Mouse (Mus musculus) midbrain, embryonic 16.5 days (tissue): Measurements from ENCODE around the gene Tent4a. TPM values are rescaled to one million over a fixed set of nuclear protein-coding genes. Genes with fewer than 3 reads are reported as not detected.

Experiments used
- ATAC-seq: fragments of 200-750 bp; cut with Nextera tagmentation; 2 replicates; pipeline ENCODE4 v1.8.0; 2017; ENCODE audit warnings: moderate TSS enrichment
- H3K27ac ChIP-seq: fragments of 300-500 bp; sonication (generic); 2 replicates; pipeline ENCODE4 v1.5.1; 2014; ENCODE audit warnings: mild to moderate bottlenecking, low read length, mixed read lengths
- H3K27me3 ChIP-seq: fragments of 300-500 bp; sonication (generic); 2 replicates; pipeline ENCODE4 v1.6.1; 2014; ENCODE audit warnings: low read depth, low read length, mixed read lengths; ENCODE audit not compliant: control insufficient read depth, insufficient read depth
- H3K36me3 ChIP-seq: fragments of 300-500 bp; sonication (generic); 2 replicates; pipeline ENCODE4 v1.6.1; 2014; ENCODE audit warnings: mild to moderate bottlenecking, low read length, moderate library complexity, mixed read lengths; ENCODE audit not compliant: control insufficient read depth, insufficient read depth
- H3K4me1 ChIP-seq: fragments of 300-500 bp; sonication (generic); 2 replicates; pipeline ENCODE4 v1.6.1; 2014; ENCODE audit warnings: mild to moderate bottlenecking, low read length, mixed read lengths; ENCODE audit not compliant: control insufficient read depth, insufficient read depth
- H3K4me2 ChIP-seq: fragments of 300-500 bp; sonication (generic); 2 replicates; pipeline ENCODE4 v1.6.1; 2014; ENCODE audit warnings: mild to moderate bottlenecking, low read length, mixed read lengths
- H3K4me3 ChIP-seq: fragments of 300-500 bp; sonication (generic); 2 replicates; pipeline ENCODE4 v1.5.1; 2014; ENCODE audit warnings: low read depth, mild to moderate bottlenecking, low read length, moderate library complexity, mixed read lengths
- H3K9ac ChIP-seq: fragments of 300-500 bp; sonication (generic); 2 replicates; pipeline ENCODE4 v1.6.1; 2014; ENCODE audit warnings: low read depth, low read length, mixed read lengths
- H3K9me3 ChIP-seq: fragments of 300-500 bp; sonication (generic); replicated peaks from 2 replicates; pipeline ENCODE4 v1.6.1; 2014; ENCODE audit warnings: mild to moderate bottlenecking, low read length, mixed read lengths; ENCODE audit not compliant: control insufficient read depth, poor library complexity, severe bottlenecking
- WGBS: fragments of 180-500 bp; shearing (Covaris S2); extraction: QIAGEN DNeasy Blood & Tissue Kit; methylation state at CpG from one replicate; pipeline ENCODE4 v1.1.7; 2014; 5-methylcytosine and 5-hydroxymethylcytosine counted together
- polyA plus RNA-seq: library from polyadenylated mRNA; unstranded; fragments of >200 nt; fragmentation: Nextera tagmentation; extraction: Ambion mirVana; gene quantifications from 2 replicates; pipeline ENCODE4 v1.2.1, GENCODE M21; 2015

The Tent4a gene
- polyA plus RNA-seq, 1 experiment from 2014 or later = 5.4 TPM

GRCm38 (mm10) chr13:69515091-69515490 is 19.3 kb downstream of the Tent4a start:
- WGBS = 80% methylated on average over 3 of the region's 3 CpGs
- ATAC-seq = no peak
- Histone ChIP-seq H3K4me2 (no peak overlapping the region), H3K4me1 (peaks cover 10% of the 10 kb centered on the region; the same call in 1 of the 2 replicates), H3K36me3 (peaks cover 7% of the 10 kb centered on the region; the same call in 1 of the 2 replicates), H3K4me3 (no peak overlapping the region), H3K9ac (no peak overlapping the region), H3K27ac (no peak overlapping the region), H3K9me3 (no peaks in the 10 kb centered on the region), H3K27me3 (no peaks in the 10 kb centered on the region)

- Histone ChIP-seq H3K4me2 (no peak overlapping the region), H3K4me1 (peaks cover 3% of the 10 kb centered on the region; the same call in 1 of the 2 replicates), H3K36me3 (peaks cover 14% of the 10 kb centered on the region), H3K4me3 (no peak overlapping the region), H3K9me3 (no peaks in the 10 kb centered on the region), H3K27ac (no peak overlapping the region), H3K9ac (no peak overlapping the region), H3K27me3 (no peaks in the 10 kb centered on the region)
- ATAC-seq = peak; percentile 62
- 61% methylated on average over 9 of the region's 9 CpGs for WGBS
Measured at GRCm38 (mm10) chr13:69509391-69510244, 24.8 kb downstream of the Tent4a start.

GRCm38 (mm10) chr13:69507666-69508065 is 26.8 kb downstream of the Tent4a start:
- Histone ChIP-seq H3K27me3 (no peaks in the 10 kb centered on the region), H3K9me3 (no peaks in the 10 kb centered on the region), H3K9ac (no peak overlapping the region), H3K4me3 (no peak overlapping the region), H3K36me3 (peaks cover 26% of the 10 kb centered on the region), H3K27ac (no peak overlapping the region), H3K4me2 (no peak overlapping the region), H3K4me1 (peaks cover 3% of the 10 kb centered on the region; the same call in 1 of the 2 replicates)
- no peak for ATAC-seq
- WGBS = 96% methylated on average over 3 of the region's 3 CpGs

- H3K27me3 ChIP-seq = no peaks in the 10 kb centered on the region
- no peak overlapping the region for H3K27ac ChIP-seq
- no peaks in the 10 kb centered on the region for H3K9me3 ChIP-seq
- no peak overlapping the region for H3K4me2 ChIP-seq
- 90% methylated on average over 12 of the region's 12 CpGs for WGBS
- no peak for ATAC-seq
- H3K4me1 ChIP-seq = peaks cover 3% of the 10 kb centered on the region; the same call in 1 of the 2 replicates
- H3K9ac ChIP-seq = no peak overlapping the region
- peaks cover 29% of the 10 kb centered on the region for H3K36me3 ChIP-seq
- H3K4me3 ChIP-seq = no peak overlapping the region
Measured at GRCm38 (mm10) chr13:69506341-69507086, 27.9 kb downstream of the Tent4a start.

- H3K27ac ChIP-seq = no peak overlapping the region
- H3K4me3 ChIP-seq = no peak overlapping the region
- 82% methylated on average over 5 of the region's 5 CpGs for WGBS
Measured at GRCm38 (mm10) chr13:69502863-69503262, 31.6 kb downstream of the Tent4a start.

GRCm38 (mm10) chr13:69502157-69502750 is 32.2 kb downstream of the Tent4a start:
- Histone ChIP-seq H3K4me1 (no peaks in the 10 kb centered on the region), H3K4me2 (no peak overlapping the region), H3K27ac (no peak overlapping the region), H3K9ac (no peak overlapping the region), H3K9me3 (no peaks in the 10 kb centered on the region), H3K27me3 (no peaks in the 10 kb centered on the region), H3K36me3 (peaks cover 47% of the 10 kb centered on the region), H3K4me3 (no peak overlapping the region)
- 94% methylated on average over 14 of the region's 14 CpGs for WGBS
- no peak for ATAC-seq

More at GRCm38 (mm10) chr13:69502863-69503262, 31.6 kb downstream of the Tent4a start:
- Histone ChIP-seq H3K27me3 (no peaks in the 10 kb centered on the region), H3K9me3 (no peaks in the 10 kb centered on the region), H3K4me2 (no peak overlapping the region), H3K4me1 (no peaks in the 10 kb centered on the region), H3K9ac (no peak overlapping the region), H3K36me3 (peaks cover 49% of the 10 kb centered on the region)
- ATAC-seq = no peak

GRCm38 (mm10) chr13:69498276-69498675 is 36.1 kb downstream of the Tent4a start:
- Histone ChIP-seq H3K4me2 (no peak overlapping the region), H3K4me1 (no peaks in the 10 kb centered on the region), H3K9ac (no peak overlapping the region), H3K27ac (no peak overlapping the region), H3K9me3 (no peaks in the 10 kb centered on the region), H3K4me3 (no peak overlapping the region), H3K36me3 (peaks cover 39% of the 10 kb centered on the region), H3K27me3 (no peaks in the 10 kb centered on the region)
- 85% methylated on average over 5 of the region's 5 CpGs for WGBS
- no peak for ATAC-seq

- no peak overlapping the region for H3K4me3 ChIP-seq
- no peak for ATAC-seq
Measured at GRCm38 (mm10) chr13:69492876-69493463, 41.4 kb downstream of the Tent4a start.

More at GRCm38 (mm10) chr13:69492876-69493463, 41.4 kb downstream of the Tent4a start:
- Histone ChIP-seq H3K9me3 (no peaks in the 10 kb centered on the region), H3K27me3 (peaks cover 4% of the 10 kb centered on the region; the same call in 1 of the 2 replicates), H3K9ac (no peak overlapping the region), H3K4me2 (no peak overlapping the region), H3K36me3 (peaks cover 3% of the 10 kb centered on the region; the same call in 1 of the 2 replicates), H3K4me1 (peaks cover 5% of the 10 kb centered on the region; the same call in 1 of the 2 replicates), H3K27ac (no peak overlapping the region)
- WGBS = 36% methylated on average over 7 of the region's 7 CpGs
